Mouse (Mus musculus) forebrain, embryonic 13.5 days (tissue): Measurements from ENCODE around the gene Aurka. TPM values are rescaled to one million over a fixed set of nuclear protein-coding genes. Genes with fewer than 3 reads are reported as not detected.

Experiments used
- ATAC-seq: fragments of 200-750 bp; cut with Nextera tagmentation; 2 replicates; pipeline ENCODE4 v1.8.0; 2017
- H3K27ac ChIP-seq: fragments of 300-500 bp; sonication (generic); 2 replicates; pipeline ENCODE4 v1.5.1; 2015; ENCODE audit warnings: inconsistent platforms, mild to moderate bottlenecking, moderate library complexity
- H3K27me3 ChIP-seq: fragments of 300-500 bp; sonication (generic); 2 replicates; pipeline ENCODE4 v1.6.1; 2015; ENCODE audit warnings: mild to moderate bottlenecking, inconsistent platforms
- H3K36me3 ChIP-seq: fragments of 300-500 bp; sonication (generic); 2 replicates; pipeline ENCODE4 v1.6.1; 2015; ENCODE audit warnings: mild to moderate bottlenecking, inconsistent platforms; ENCODE audit not compliant: poor library complexity, severe bottlenecking
- H3K4me1 ChIP-seq: fragments of 300-500 bp; sonication (generic); 2 replicates; pipeline ENCODE4 v1.6.1; 2015; ENCODE audit warnings: inconsistent platforms
- H3K4me2 ChIP-seq: fragments of 300-500 bp; sonication (generic); 2 replicates; pipeline ENCODE4 v1.6.1; 2015; ENCODE audit warnings: inconsistent platforms, mild to moderate bottlenecking, moderate library complexity
- H3K4me3 ChIP-seq: fragments of 300-500 bp; sonication (generic); 2 replicates; pipeline ENCODE4 v1.5.1; 2015; ENCODE audit warnings: mild to moderate bottlenecking, inconsistent platforms
- H3K9ac ChIP-seq: fragments of 300-500 bp; sonication (generic); 2 replicates; pipeline ENCODE4 v1.6.1; 2015; ENCODE audit warnings: mild to moderate bottlenecking, inconsistent platforms
- H3K9me3 ChIP-seq: fragments of 300-500 bp; sonication (generic); replicated peaks from 2 replicates; pipeline ENCODE4 v1.6.1; 2016; ENCODE audit warnings: inconsistent platforms
- WGBS: fragments of 180-500 bp; shearing (Covaris S2); methylation state at CpG from one replicate; pipeline ENCODE4 v1.1.7; 2015; 5-methylcytosine and 5-hydroxymethylcytosine counted together
- polyA plus RNA-seq: library from polyadenylated mRNA; unstranded; fragments of >200 nt; fragmentation: Nextera tagmentation; extraction: Ambion mirVana; gene quantifications from 2 replicates; pipeline ENCODE4 v1.2.1, GENCODE M21; 2015

Aurka gene
- polyA plus RNA-seq, 1 experiment from 2014 or later = 100 TPM

DNA sequence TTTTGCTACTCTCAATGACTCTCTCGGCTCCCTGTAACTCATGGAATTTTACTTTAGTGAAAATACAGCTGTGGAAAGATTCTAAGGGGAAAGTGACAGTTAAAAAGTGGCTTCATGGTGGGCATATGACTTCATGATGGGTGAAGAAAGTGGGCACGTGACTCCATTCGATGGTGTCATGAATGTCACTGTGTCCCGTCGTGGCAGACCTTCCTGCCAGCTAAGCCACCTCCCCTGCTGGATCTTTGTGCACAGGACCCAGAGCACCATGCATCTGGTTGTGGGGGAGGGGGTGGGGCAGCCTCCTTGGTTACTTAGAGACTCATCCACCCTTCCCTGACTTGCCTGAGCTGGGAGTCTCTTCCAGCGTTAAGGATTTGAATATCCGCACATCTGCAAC is 33.9 kb upstream of the Aurka start:
- H3K27ac ChIP-seq = no peak overlapping the region
- no peak overlapping the region for H3K4me3 ChIP-seq
- 64% methylated on average over 7 of the region's 7 CpGs for WGBS
- no peak overlapping the region for H3K9ac ChIP-seq
- H3K27me3 ChIP-seq = no peaks in the 10 kb centered on the region
- H3K36me3 ChIP-seq = no peaks in the 10 kb centered on the region
- no peak overlapping the region for H3K4me2 ChIP-seq
- H3K4me1 ChIP-seq = peaks cover 7% of the 10 kb centered on the region; the same call in 1 of the 2 replicates
- no peak for ATAC-seq
- H3K9me3 ChIP-seq = no peaks in the 10 kb centered on the region

DNA sequence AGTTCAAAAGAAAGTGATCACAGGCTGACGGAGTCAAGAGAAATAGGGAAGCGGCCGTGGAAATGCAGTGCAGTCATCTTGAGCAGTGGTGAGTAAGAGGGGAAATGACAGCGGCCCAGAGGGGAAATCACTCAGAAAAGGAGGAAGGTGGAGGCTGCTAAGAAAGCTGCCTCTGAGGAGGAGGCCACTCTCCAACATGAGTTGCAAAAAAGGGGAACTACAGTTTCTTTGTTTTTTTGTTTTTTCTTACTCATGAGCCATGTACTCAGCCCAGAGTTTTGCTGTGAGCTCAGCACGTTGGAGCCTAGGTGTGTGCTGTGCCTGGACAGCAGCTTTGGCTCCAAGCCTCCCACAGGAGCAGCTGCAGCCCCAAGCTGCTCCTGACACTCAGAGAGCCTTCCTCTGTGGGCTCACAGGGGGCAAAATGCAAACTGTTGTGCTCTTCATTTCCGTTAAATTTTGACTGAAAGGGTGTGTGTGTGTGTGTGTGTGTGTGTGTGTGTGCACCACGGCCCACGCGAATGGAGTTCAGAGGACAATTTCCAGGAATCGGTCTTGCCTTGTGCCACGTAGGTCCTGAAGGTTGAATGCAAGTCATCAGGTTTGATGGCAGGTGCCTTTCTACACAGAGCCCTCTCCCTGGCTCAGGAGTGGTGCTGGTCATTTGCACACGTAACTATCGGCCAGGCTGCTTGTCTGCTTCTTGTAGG is 30.9 kb upstream of the Aurka start:
- Histone ChIP-seq H3K36me3 (no peaks in the 10 kb centered on the region), H3K27ac (no peak overlapping the region), H3K4me3 (no peak overlapping the region), H3K9me3 (no peaks in the 10 kb centered on the region), H3K27me3 (no peaks in the 10 kb centered on the region), H3K9ac (no peak overlapping the region), H3K4me2 (no peak overlapping the region), H3K4me1 (peaks cover 7% of the 10 kb centered on the region; the same call in 1 of the 2 replicates)
- no peak for ATAC-seq
- WGBS = 79% methylated on average over 13 of the region's 13 CpGs

DNA sequence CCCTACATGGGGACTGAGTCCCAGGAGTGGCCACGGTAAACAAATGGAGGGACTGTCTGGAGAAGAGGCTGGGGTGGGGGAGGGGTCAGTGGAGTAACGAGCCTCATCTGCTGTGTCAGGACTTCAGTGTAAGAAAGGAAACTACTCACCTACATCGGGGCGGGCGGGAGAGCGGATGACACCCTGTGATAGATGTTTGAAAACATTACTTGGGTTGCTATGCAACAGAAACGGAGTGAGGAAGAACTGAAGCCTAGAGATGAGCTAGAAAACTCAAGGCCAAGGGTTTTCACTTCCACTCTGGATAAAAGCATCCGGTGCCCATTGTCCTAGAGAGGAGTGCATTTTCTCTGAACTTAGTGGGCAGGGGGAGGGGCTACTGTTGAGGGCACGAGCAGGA is 29.6 kb upstream of the Aurka start:
- Histone ChIP-seq H3K27me3 (no peaks in the 10 kb centered on the region), H3K4me3 (no peak overlapping the region), H3K4me1 (peaks cover 7% of the 10 kb centered on the region; the same call in 1 of the 2 replicates), H3K4me2 (no peak overlapping the region), H3K9ac (no peak overlapping the region), H3K9me3 (no peaks in the 10 kb centered on the region), H3K27ac (no peak overlapping the region), H3K36me3 (no peaks in the 10 kb centered on the region)
- no peak for ATAC-seq
- 35% methylated on average over 9 of the region's 9 CpGs for WGBS

DNA sequence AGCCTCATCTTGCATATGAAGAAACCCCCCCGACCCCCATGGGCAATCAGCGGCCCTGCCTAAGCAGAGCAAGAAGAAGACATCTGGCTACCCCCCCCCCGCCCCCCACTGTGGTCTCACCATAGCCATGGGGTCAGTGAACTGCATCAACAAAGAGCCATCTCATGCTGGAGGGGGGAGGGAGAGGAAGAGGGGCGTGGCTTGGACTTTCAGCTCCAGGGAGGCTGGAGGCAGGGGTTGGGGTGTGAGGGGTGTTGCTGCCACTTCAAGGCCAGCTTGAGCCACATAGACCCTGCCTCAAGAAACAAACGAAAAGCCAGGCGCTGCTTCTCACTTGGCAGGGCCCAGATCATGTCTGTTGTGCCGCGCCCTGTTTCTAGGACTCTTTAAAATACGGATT is 25.6 kb upstream of the Aurka start:
- 43% methylated on average over 9 of the region's 9 CpGs for WGBS

DNA sequence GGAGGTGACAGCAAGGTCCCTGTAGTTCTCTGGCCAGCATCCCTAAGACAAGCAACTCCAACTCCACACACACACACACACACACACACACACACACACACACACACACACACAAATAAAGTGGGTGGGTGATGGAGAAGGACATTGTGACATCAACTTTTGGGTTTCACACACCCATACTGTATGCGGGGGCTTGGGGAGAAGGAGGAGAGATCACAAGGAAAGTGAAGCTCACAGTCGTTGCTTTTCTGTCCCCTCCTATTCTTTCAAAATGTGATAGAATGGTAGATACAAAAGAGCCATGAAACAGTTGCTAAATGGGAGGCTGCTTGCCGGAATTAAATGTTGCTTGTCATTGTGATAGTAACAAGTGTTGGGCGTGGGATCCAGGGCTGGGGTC is 24.3 kb upstream of the Aurka start:
- WGBS = 73% methylated on average over 4 of the region's 4 CpGs

More for the DNA sequence above, 25.6 kb upstream of the Aurka start:
- H3K4me2 ChIP-seq = no peak overlapping the region
- no peak overlapping the region for H3K4me3 ChIP-seq
- H3K27me3 ChIP-seq = no peaks in the 10 kb centered on the region
- no peak for ATAC-seq
- H3K27ac ChIP-seq = no peak overlapping the region
- H3K9ac ChIP-seq = no peak overlapping the region
- H3K4me1 ChIP-seq = peaks cover 7% of the 10 kb centered on the region; the same call in 1 of the 2 replicates
- no peaks in the 10 kb centered on the region for H3K9me3 ChIP-seq
- H3K36me3 ChIP-seq = no peaks in the 10 kb centered on the region

DNA sequence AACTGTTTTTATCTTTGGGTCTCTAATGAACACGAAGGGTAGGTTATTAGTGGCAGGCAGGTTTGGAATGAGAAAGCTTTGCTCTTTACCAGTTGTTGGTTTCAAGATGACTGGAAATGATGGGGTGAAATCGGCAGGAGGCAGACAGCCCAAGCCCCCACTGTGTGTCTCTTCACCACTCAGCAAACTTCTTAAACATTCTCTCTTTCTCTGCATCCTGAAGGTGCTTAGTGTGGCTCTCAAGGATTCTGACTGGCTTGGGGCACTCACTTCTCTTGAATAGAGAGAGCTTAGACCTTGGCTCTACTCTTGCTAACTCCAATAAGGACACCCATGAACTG is 23.7 kb upstream of the Aurka start:
- H3K36me3 ChIP-seq = no peaks in the 10 kb centered on the region
- H3K27ac ChIP-seq = no peak overlapping the region
- no peaks in the 10 kb centered on the region for H3K4me1 ChIP-seq
- H3K4me3 ChIP-seq = no peak overlapping the region
- no peak overlapping the region for H3K4me2 ChIP-seq
- no peaks in the 10 kb centered on the region for H3K9me3 ChIP-seq
- H3K9ac ChIP-seq = no peak overlapping the region
- WGBS = 72% methylated on average over 2 of the region's 2 CpGs
- H3K27me3 ChIP-seq = no peaks in the 10 kb centered on the region
- ATAC-seq = no peak

More for the DNA sequence above, 24.3 kb upstream of the Aurka start:
- no peak overlapping the region for H3K4me3 ChIP-seq
- no peak overlapping the region for H3K27ac ChIP-seq
- H3K36me3 ChIP-seq = no peaks in the 10 kb centered on the region
- H3K9me3 ChIP-seq = no peaks in the 10 kb centered on the region
- H3K9ac ChIP-seq = no peak overlapping the region
- H3K4me2 ChIP-seq = no peak overlapping the region
- no peak for ATAC-seq
- H3K27me3 ChIP-seq = no peaks in the 10 kb centered on the region
- H3K4me1 ChIP-seq = peaks cover 1% of the 10 kb centered on the region; the same call in 1 of the 2 replicates

DNA sequence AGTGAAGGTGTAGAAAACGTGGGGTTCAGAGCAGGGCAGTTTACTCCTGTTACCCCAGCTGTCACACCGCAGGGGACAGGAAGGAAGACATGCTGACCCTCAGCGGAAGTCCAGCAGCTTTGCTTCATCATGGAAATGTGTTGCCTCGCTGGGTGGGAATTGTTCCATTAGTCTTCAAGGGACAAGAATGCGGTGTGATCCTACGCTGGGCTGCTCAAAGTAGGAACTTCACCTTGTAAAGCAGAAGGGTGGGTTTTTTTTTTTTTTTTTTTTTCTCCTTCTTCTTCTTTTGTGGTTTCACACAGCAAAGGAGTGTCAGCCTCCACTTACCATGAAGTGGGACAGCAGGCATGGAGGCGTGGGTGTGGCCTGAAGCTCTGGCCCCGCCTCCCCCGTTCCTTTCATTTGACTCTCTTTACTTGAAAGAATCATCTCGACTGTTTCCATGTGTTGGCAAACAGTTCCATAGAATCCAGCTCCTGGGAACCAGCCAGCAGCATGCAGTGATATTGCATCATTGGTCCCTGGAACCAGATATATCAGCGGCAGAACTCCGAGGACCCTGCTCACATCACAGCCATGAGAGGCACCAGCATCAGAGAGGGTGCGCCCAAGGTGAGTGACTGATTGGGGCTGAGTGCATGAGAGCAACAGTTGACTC is 23.2 kb upstream of the Aurka start, which contains the start of gene Cass4:
TSS of gene Cass4 (plus strand) at position 404 of the 661 bp plus-strand sequence.
- H3K9ac ChIP-seq = no peak within 1 kb of the TSS
- H3K4me2 ChIP-seq = no peak within 1 kb of the TSS
- no peak for ATAC-seq
- no peaks in the 10 kb centered on the region for H3K27me3 ChIP-seq
- H3K27ac ChIP-seq = no peak within 1 kb of the TSS
- no peak within 1 kb of the TSS for H3K4me3 ChIP-seq
- no peaks in the 10 kb centered on the region for H3K36me3 ChIP-seq
- WGBS = 47% methylated on average over 13 of the region's 13 CpGs
- H3K4me1 ChIP-seq = no peaks in the 10 kb centered on the region
- H3K9me3 ChIP-seq = no peaks in the 10 kb centered on the region

DNA sequence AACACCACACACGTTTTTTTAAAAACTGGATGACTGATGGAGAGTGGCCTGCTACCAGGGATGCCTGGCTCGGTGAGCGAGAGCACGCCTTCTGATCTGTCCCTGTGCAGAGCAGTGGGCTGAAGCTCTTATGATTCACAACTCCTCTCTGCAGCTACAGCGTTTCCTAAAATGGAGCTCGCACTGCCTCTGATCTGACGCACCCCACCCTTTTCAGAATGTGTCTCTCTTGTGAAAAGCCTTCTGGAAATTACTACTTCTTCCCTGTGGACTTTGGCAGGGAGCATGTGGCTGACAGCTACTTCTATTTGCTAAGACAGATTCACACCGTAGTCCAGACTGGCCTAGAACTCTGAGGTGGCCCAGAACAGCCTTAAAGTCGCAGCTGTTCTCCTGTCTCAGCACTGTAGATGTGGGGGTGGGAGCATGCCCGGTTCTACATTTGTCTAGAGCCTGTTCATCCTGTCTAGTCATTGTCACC is 21.7 kb upstream of the Aurka start:
- Histone ChIP-seq H3K27ac (no peak overlapping the region), H3K9ac (no peak overlapping the region), H3K9me3 (no peaks in the 10 kb centered on the region), H3K4me1 (no peaks in the 10 kb centered on the region), H3K4me3 (no peak overlapping the region), H3K27me3 (no peaks in the 10 kb centered on the region), H3K4me2 (no peak overlapping the region), H3K36me3 (no peaks in the 10 kb centered on the region)
- no peak for ATAC-seq
- whole genome bisulfite sequencing = 78% methylated on average over 10 of the region's 10 CpGs

DNA sequence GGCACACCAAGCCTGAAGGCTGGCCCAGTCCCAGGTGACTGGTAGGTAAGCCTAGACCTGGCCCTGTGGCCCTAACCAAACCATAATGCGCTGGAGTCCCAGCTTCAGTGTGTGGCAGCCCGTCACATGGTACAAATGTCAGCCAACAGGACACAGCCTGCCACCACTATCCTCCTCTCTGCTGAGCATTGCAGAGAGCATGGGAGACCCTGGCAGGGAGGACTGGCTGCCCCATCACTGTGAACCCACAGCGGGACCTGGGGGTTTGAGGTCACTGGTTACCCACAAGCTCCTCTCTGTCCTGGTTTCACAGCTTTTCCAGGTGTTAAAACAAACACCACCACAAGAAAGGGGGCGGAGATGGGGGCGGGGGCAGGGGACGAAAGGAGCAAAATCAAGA is 20.0 kb upstream of the Aurka start:
- H3K27ac ChIP-seq = no peak overlapping the region
- 47% methylated on average over 6 of the region's 6 CpGs for WGBS
- no peak overlapping the region for H3K9ac ChIP-seq
- no peaks in the 10 kb centered on the region for H3K9me3 ChIP-seq
- H3K4me2 ChIP-seq = no peak overlapping the region
- H3K4me3 ChIP-seq = no peak overlapping the region
- H3K36me3 ChIP-seq = no peaks in the 10 kb centered on the region
- no peaks in the 10 kb centered on the region for H3K27me3 ChIP-seq
- no peaks in the 10 kb centered on the region for H3K4me1 ChIP-seq
- ATAC-seq = no peak

DNA sequence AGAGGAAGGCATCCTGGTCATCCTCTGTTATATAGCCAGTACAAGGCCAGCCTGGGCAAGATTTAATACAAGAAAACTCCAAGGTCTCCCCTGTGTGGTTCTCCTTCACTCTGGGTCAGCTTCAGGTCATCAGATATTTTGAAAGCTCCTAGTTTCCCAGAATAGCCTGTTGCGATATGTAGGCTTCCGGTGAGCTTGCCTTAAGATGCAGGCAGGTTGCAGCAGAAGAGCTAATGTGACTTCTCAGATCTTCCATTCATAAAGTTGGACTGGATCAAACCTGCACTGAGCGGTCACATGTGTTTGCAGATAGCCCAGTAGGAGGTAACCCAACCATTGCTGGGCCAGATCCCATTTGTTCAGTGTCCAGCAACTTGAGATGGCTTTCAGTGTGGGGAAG is 14.4 kb upstream of the Aurka start:
- H3K36me3 ChIP-seq = peaks cover 37% of the 10 kb centered on the region
- no peaks in the 10 kb centered on the region for H3K4me1 ChIP-seq
- ATAC-seq = no peak
- no peaks in the 10 kb centered on the region for H3K27me3 ChIP-seq
- H3K9me3 ChIP-seq = no peaks in the 10 kb centered on the region
- H3K27ac ChIP-seq = no peak overlapping the region
- 93% methylated on average over 3 of the region's 3 CpGs for WGBS
- H3K4me3 ChIP-seq = no peak overlapping the region
- no peak overlapping the region for H3K9ac ChIP-seq
- no peak overlapping the region for H3K4me2 ChIP-seq

DNA sequence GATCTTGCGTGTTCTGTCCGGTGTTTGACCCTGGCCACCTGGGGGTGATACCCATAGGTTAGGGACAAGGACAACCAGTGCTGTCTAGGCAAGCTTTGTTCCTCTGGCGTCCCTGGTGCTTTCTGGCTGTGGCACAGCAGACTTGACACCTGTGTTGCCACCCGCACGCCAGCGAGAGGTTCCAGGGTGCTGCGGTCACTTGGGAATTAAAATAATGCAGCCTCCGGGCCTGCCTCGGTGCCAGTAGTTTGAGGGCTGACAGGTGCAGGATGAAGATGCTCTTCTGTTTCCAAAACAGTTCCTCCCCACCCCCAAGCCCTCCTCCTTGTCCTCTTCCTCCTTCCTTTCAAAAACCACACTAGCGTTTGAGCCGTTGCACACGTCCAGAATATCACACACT is 11.6 kb upstream of the Aurka start:
- WGBS = 90% methylated on average over 12 of the region's 12 CpGs
- Histone ChIP-seq H3K4me1 (no peaks in the 10 kb centered on the region), H3K36me3 (peaks cover 65% of the 10 kb centered on the region), H3K27me3 (no peaks in the 10 kb centered on the region), H3K4me3 (no peak overlapping the region), H3K9me3 (no peaks in the 10 kb centered on the region), H3K4me2 (no peak overlapping the region), H3K27ac (no peak overlapping the region), H3K9ac (no peak overlapping the region)
- no peak for ATAC-seq

DNA sequence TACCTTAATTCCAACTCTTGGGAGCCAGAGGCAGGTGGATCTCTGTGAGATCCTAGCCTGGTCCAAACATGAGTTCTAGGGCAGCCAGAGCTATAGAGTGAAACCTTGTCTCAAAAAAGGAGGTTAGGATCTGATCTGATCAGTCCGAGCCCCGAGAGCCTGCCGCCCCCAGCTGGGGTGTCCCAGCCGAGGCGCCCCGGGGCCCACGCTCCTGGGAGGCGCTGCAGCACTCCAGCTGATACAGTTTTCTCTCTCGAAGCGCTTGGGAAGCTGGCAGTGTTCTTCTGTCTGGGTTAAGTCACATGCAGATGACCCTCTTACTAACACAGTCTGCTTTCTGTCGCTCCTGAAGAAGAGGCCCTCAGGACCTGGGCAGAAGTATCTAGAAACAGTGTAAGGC is 11.0 kb upstream of the Aurka start:
- no peak overlapping the region for H3K4me3 ChIP-seq
- 95% methylated on average over 11 of the region's 11 CpGs for WGBS
- H3K4me2 ChIP-seq = no peak overlapping the region
- H3K4me1 ChIP-seq = no peaks in the 10 kb centered on the region
- no peak for ATAC-seq
- no peak overlapping the region for H3K9ac ChIP-seq
- no peak overlapping the region for H3K27ac ChIP-seq
- no peaks in the 10 kb centered on the region for H3K27me3 ChIP-seq
- H3K9me3 ChIP-seq = no peaks in the 10 kb centered on the region
- H3K36me3 ChIP-seq = peaks cover 70% of the 10 kb centered on the region
